32 mouse cellular contexts compared by ENCODE assay signal in the genomic region with DNA sequence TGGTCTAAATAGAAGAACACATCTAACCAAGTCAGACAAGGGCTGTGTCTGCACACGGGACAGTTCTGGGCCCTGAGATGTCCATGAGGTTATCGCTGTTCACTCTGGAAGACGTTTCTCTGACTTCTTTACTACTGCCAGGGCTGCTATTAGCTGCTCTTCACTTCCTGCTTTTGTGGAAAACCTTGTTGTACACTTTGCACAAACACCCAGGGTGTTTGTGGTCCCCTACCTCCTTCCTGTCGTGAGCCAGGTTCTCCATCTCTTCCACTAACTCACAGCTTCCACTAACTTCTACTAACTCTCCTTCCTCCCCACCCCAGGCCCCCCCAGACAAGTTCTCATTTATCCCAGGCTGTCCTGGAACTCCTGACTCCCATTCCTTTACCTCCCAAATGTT.
"Had no signal": no experiment of that assay in that cellular context is flagged by ENCODE, and none has a peak within 500 bp of the region (broad histone marks: within the 10 kb centered on the region; RNA-seq: fewer than 3 reads in every experiment).

No protein-coding gene starts in this region.

- H3K4me1 ChIP-seq: limb, embryonic 10.5 days; limb, embryonic 12.5 days; limb, embryonic 13.5 days; limb, embryonic 15.5 days; liver, embryonic 12.5 days; liver, embryonic 13.5 days; liver, embryonic 15.5 days; lung, embryonic 15.5 days; megakaryocyte, embryonic 14.5 days; midbrain, embryonic 10.5 days; midbrain, embryonic 12.5 days; midbrain, embryonic 13.5 days; midbrain, embryonic 15.5 days had no signal

- H3K27ac ChIP-seq: left cerebral cortex, adult 2 months; limb, embryonic 10.5 days; limb, embryonic 12.5 days; limb, embryonic 13.5 days; limb, embryonic 15.5 days; liver, embryonic 12.5 days; liver, embryonic 13.5 days; liver, embryonic 14.5 days; liver, embryonic 15.5 days; lung, embryonic 15.5 days; macrophage; midbrain, embryonic 10.5 days; midbrain, embryonic 12.5 days; midbrain, embryonic 13.5 days; midbrain, embryonic 15.5 days had no signal

- DNase-seq: left cerebral cortex, postnatal 4 days; liver; liver, embryonic 13.5 days; liver, postnatal 0 days; lung, adult 18-20 months; lung, adult 2 months; lung, embryonic 14.5 days; lung, postnatal 10 days; lung, postnatal 14 days; lung, postnatal 36 days; lung, postnatal 4 days; midbrain, embryonic 14.5 days had no signal

- H3K4me3 ChIP-seq: left cerebral cortex, adult 2 months; limb, embryonic 10.5 days; limb, embryonic 12.5 days; limb, embryonic 13.5 days; limb, embryonic 15.5 days; liver, embryonic 12.5 days; liver, embryonic 13.5 days; liver, embryonic 15.5 days; lung, embryonic 15.5 days; megakaryocyte, embryonic 14.5 days; midbrain, embryonic 10.5 days; midbrain, embryonic 12.5 days; midbrain, embryonic 13.5 days; midbrain, embryonic 15.5 days; myocyte had no signal

- H3K9ac ChIP-seq: limb, embryonic 12.5 days; limb, embryonic 13.5 days; limb, embryonic 15.5 days; liver, embryonic 12.5 days; liver, embryonic 13.5 days; liver, embryonic 14.5 days; liver, embryonic 15.5 days; liver, postnatal 0 days; lung, embryonic 14.5 days; lung, embryonic 15.5 days; midbrain, embryonic 12.5 days; midbrain, embryonic 13.5 days; midbrain, embryonic 15.5 days had no signal

- H3K4me2 ChIP-seq: limb, embryonic 12.5 days; limb, embryonic 13.5 days; limb, embryonic 15.5 days; liver, embryonic 11.5 days; liver, embryonic 12.5 days; liver, embryonic 13.5 days; liver, embryonic 15.5 days; lung, embryonic 14.5 days; lung, embryonic 15.5 days; midbrain, embryonic 11.5 days; midbrain, embryonic 12.5 days; midbrain, embryonic 13.5 days; midbrain, embryonic 15.5 days had no signal

- H3K27me3 ChIP-seq: liver, embryonic 12.5 days; liver, embryonic 13.5 days; liver, embryonic 15.5 days; lung, embryonic 15.5 days; midbrain, embryonic 12.5 days; midbrain, embryonic 13.5 days; midbrain, embryonic 15.5 days had no signal

- H3K36me3 ChIP-seq: limb, embryonic 10.5 days; limb, embryonic 12.5 days; limb, embryonic 13.5 days; limb, embryonic 15.5 days; liver, embryonic 12.5 days; liver, embryonic 13.5 days; liver, embryonic 15.5 days; lung, embryonic 15.5 days; midbrain, embryonic 10.5 days; midbrain, embryonic 12.5 days; midbrain, embryonic 13.5 days; midbrain, embryonic 15.5 days had no signal

- H3K9me3 ChIP-seq: limb, embryonic 10.5 days; limb, embryonic 12.5 days; limb, embryonic 13.5 days; limb, embryonic 15.5 days; liver, embryonic 12.5 days; liver, embryonic 13.5 days; liver, embryonic 15.5 days; lung, embryonic 15.5 days; megakaryocyte, embryonic 14.5 days; midbrain, embryonic 10.5 days; midbrain, embryonic 12.5 days; midbrain, embryonic 13.5 days; midbrain, embryonic 15.5 days had no signal

- ATAC-seq: liver, embryonic 12.5 days; liver, postnatal 0 days; lung, postnatal 0 days; midbrain, embryonic 13.5 days; midbrain, embryonic 15.5 days; midbrain, embryonic 16.5 days had no signal
